Mouse (Mus musculus) frontal cortex, adult 2 months (tissue): ENCODE results near the gene Stat3. TPM values are rescaled to one million over a fixed set of nuclear protein-coding genes. Genes with fewer than 3 reads are reported as not detected.

Source experiments
- DNase-seq, 2 experiments: peaks; one replicate each; pipeline ENCODE4 v3.0.0; 2022; ENCODE audit warnings: low spot score in 1 of 2; ENCODE audit errors: extremely low spot score in 1 of 2
- polyA plus RNA-seq: library from polyadenylated mRNA; depleted of rRNA; stranded (reverse); fragments of >200 nt; gene quantifications from 2 replicates; pipeline ENCODE4 v1.2.3, GENCODE M21; 2012

Stat3 gene
- polyA plus RNA-seq, 1 experiment = 49.1 TPM

GRCm38 (mm10) chr11:100931254-100931921 is 8.0 kb downstream of the Stat3 start:
- peak in 1 of 2 experiments; percentile 15 for DNase-seq

DNA sequence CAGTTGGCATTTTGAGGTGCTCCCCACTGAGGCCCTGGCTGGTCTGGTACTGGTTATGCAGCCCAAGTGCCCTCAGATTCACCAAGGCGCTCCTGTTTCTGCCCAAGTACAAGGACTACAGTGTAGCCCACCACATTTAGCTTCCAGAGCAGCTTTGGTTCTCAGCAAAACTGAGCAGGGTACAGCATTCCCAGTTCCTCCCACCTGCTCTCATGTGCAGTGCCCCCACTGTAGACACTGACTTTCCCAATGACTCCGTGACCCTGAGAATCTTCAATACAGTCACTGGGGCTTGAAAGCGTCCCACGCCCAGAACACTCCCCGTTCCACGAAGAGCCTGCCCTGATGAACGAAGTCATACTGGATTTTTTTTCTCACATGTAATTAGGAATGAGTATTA is 8.7 kb downstream of the Stat3 start:
- DNase-seq = no peak

- no peak for DNase-seq
Observed at GRCm38 (mm10) chr11:100927386-100927785, 12.0 kb downstream of the Stat3 start.

DNA sequence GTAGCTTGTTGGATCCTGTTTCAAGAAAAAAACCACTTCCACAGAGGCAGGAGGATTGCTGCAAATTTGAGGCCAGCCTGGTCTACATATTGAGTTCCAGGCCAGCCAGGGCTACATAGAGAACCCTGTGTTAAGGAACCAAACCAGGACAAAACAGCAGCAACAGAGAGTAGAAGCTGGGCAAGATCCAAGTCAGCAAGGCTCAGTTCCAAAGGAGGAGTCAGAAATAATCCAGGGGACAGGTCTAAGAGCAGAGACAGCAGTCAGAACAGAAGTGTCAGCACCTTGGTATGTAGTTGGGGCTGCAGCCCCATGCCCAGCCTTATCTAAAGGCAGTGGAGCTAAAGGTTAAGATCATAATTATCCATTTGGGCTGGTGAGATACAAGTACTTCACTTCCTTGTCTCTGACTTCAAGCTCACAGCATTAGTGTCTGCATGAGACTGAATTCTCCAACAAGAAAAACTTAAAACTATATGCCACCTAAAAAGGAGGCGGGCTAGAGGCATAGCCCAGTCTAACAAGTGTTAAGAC is 14.9 kb downstream of the Stat3 start:
- no peak for DNase-seq

- no peak for DNase-seq
Observed at GRCm38 (mm10) chr11:100920887-100921624, 18.3 kb downstream of the Stat3 start.

DNA sequence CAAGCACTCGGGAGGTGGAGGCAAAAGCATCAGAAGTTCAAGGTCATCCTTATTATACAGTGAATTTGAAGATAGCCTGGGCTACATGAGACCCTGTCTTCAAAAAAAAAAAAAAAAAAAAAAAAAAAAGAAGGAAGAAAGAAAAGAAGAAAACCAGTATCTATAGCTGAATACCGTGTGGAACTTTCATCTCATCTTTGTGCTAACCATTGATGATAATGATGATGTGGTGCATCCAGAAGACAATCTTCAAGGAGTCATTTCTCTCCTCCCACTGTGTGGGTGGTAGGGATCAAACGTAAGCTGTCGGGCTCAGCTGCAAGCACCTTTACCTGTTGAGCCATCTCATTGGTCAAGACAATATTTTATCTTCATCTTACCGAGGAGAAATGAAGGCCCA is 21.3 kb downstream of the Stat3 start:
- no peak for DNase-seq

GRCm38 (mm10) chr11:100916432-100916971 is 22.8 kb downstream of the Stat3 start:
- DNase-seq = no peak

GRCm38 (mm10) chr11:100915063-100915462 is 24.3 kb downstream of the Stat3 start:
- DNase-seq = no peak

DNA sequence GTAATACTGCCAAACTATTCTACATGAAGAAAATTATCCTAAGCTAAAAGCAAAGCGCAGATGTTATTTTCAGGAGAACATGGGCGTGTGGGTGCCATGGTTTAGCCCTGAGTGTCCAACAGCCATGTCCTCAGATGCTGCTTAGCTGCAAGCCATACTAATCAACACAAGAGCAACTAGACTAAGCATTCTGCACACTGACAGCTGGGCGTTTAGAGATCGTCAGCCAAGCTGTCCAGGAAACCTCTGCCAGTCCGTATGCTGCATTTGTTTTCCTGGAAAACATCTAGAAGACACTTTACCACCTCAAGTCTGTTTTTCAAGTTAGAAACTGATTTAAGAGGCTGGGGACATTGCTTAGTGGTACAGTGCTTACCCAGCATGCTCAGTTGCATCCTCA is 24.9 kb downstream of the Stat3 start:
- DNase-seq = no peak

- no peak for DNase-seq
Observed at GRCm38 (mm10) chr11:100912401-100913155, 26.8 kb downstream of the Stat3 start.

- no peak for DNase-seq
Observed at GRCm38 (mm10) chr11:100908567-100908966, 30.8 kb downstream of the Stat3 start.

DNA sequence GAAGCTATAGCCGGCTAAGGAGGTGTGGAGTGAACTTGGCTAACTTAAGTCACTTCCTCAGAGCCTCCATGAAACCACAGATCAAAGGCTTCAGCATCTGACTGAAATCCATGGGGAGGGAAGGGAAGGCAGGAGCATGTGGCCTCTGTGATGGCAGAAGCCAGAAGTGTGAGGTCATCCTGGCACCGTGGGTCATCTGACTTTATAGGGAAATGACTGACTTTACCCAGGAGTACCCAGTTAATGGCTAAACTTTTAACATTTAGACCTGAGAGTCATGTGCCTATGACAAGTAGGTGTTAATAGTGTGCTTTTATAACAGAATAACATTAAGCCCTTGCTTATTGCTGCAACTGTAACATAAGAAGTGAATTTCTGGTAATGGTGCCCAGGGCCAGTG is 31.2 kb downstream of the Stat3 start:
- DNase-seq = no peak

DNA sequence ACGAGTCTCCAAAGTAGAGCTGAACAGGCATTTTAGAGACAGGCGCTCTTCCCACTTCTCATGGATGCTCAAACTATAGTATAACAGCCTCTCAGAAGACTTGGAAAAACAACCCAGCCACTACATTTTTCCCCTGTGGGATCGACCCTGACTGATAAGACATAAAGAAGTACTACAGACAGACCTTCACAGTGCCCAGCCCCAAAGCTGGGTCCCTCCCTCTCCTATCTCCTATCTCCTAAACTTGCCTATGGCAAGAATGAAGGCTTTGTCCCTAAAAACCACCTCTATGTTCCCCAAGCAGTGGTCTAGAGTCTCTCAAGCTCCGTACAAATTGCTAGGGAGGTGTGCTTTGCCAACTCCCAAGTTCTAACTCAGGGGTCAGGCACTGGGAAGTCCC is 32.5 kb downstream of the Stat3 start:
- DNase-seq = no peak

- no peak for DNase-seq
Observed at GRCm38 (mm10) chr11:100905929-100906328, 33.4 kb downstream of the Stat3 start.

GRCm38 (mm10) chr11:100904580-100905351 is 34.6 kb downstream of the Stat3 start:
- no peak for DNase-seq

DNA sequence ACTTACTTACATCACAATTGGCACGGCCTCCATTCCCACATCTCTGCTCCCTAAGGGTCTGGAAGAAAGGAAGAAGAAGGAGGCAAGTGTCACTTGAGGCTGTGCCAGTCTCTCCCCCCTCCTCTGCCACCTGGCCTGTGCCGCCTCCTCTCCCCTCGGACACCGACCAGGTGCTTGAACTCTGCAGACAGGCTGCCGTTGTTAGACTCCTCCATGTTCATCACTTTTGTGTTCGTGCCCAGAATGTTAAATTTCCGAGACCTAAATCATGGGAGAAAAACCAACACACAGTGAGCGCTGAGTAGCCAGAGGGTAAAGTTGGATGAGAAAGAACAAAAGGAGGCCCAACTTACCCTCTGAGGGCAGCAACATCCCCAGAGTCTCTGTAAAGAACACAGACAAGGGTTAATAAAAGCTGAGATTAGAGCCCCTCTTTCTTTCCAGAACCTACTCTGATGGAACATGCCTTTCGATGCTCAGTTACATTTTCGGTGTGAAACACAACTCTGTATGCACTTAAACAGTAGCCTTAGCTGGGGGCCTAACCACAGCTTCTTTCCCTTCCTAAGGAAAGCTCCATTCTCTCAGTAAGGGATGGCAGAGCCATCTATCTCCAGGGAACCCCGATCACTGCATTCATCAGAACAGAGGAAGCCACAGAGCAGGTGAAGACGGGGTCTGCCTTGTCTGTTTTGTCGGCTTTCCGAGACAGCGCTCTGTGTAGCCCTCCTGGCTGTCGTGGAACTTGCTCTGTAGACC is 40.7 kb downstream of the Stat3 start:
- no peak for DNase-seq

- DNase-seq = peak; percentile 24 to 67
Observed at GRCm38 (mm10) chr11:100897294-100898231, 41.8 kb downstream of the Stat3 start.

- DNase-seq = no peak
Observed at GRCm38 (mm10) chr11:100896078-100896477, 43.3 kb downstream of the Stat3 start.
